Mouse (Mus musculus) E14TG2a.4 (cell line): ENCODE results near the gene Chpf2.

ENCODE experiments used
- CTCF ChIP-seq: conservative IDR thresholded peaks from 2 replicates; pipeline ENCODE4 v1.5.1; 2014; ENCODE audit warnings: low read length
- POU5F1 ChIP-seq: IDR thresholded peaks from 2 replicates; pipeline ENCODE4 v1.6.1; 2014; ENCODE audit warnings: low read length, borderline replicate concordance

DNA sequence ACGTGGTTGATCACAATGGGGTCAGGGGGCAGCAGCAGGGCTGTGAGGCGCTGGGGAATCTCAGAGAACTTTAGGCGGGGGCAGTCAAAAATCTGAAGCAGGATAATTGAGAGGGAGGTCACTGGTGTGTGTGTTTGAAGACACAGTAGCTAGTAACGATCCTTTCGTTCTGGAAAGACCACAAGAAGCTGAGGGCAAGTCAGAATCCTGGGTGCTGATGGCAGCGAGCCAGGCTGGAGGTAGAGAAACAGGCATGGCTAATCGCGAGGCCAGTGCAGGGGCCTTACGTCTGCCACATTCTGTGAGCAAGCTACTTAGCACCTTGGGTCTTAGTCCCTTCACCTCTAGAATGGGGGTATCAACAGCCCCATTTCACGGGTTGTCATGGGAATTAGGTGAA, 7.4 kb downstream of the Chpf2 start:
- no peak for TF ChIP-seq CTCF
- no peak for TF ChIP-seq POU5F1
